Mouse (Mus musculus) cortical plate, adult 2 months (tissue): ENCODE measurements at regions not wholly inside any gene's neighbourhood (a gene's known extent, or its start where the extent isn't known, plus 50 kb on each side); places are given as distances from the start of the nearest gene placed in this dataset.
"Not testable (repeated sequence)": the region's sequence is repeated elsewhere in the genome, so short reads cannot be mapped to it uniquely, and the experiment has no call there.

Experiments
- H3K27ac ChIP-seq: fragments of 200-500 bp; 2 replicates; pipeline ENCODE4 v1.5.1; 2012; ENCODE audit warnings: low read length, control low read depth, inconsistent platforms; ENCODE audit not compliant: insufficient read depth
- H3K4me1 ChIP-seq: fragments of 200-500 bp; 2 replicates; pipeline ENCODE4 v1.6.1; 2011; ENCODE audit warnings: low read length; ENCODE audit not compliant: control insufficient read depth, insufficient read depth
- H3K4me3 ChIP-seq: fragments of 200-500 bp; 2 replicates; pipeline ENCODE4 v1.5.1; 2011; ENCODE audit warnings: mild to moderate bottlenecking, low read length, control low read depth; ENCODE audit not compliant: insufficient read depth
- POLR2A ChIP-seq: fragments of 200-500 bp; IDR thresholded peaks from 2 replicates; pipeline ENCODE4 v1.6.1; 2011; ENCODE audit warnings: mild to moderate bottlenecking, low read length, control low read depth; ENCODE audit not compliant: insufficient read depth; ENCODE audit errors: extremely low read depth

GRCm38 (mm10) chr10:81996742-81997536 is 51.0 kb upstream of the Zfp873 start:
- TF ChIP-seq POLR2A = 0 out of 2 replicates have a peak, but pooled peaks have one; percentile 16
- H3K4me3 ChIP-seq = 0 out of 2 replicates have a peak overlapping the region, but pooled peaks have one; percentile 29
- H3K4me1 ChIP-seq, H3K27ac ChIP-seq: not testable (repeated sequence)
